ENCODE assay signal across 8 mouse cellular contexts in genomic region chr15:100304019-100304991, GRCm38 (mm10). TPM values are rescaled to one million over a fixed set of nuclear protein-coding genes. Genes with fewer than 3 reads are reported as not detected.
DNase-seq lines count a peak whose midpoint lies in the region; ATAC-seq and TF ChIP-seq lines count a peak whose summit lies in the region.

TSS of gene Mettl7a1 (plus strand) at chr15:100304140.

- no peaks in the 10 kb centered on the region for H3K36me3 ChIP-seq in C2C12 (ENCODE audit: control insufficient read depth, insufficient read depth)
- H3K36me3 ChIP-seq in heart, embryonic 10.5 days, result no peaks in the 10 kb centered on the region
- H3K36me3 ChIP-seq in kidney, embryonic 15.5 days, result no peaks in the 10 kb centered on the region
- no peaks in the 10 kb centered on the region for H3K36me3 ChIP-seq in limb, embryonic 15.5 days
- H3K36me3 ChIP-seq in midbrain, postnatal 0 days (ENCODE audit: insufficient read depth, low read length), result no peaks in the 10 kb centered on the region

- peak within 1 kb of the TSS; percentile 44 for H3K4me3 ChIP-seq in C2C12 (ENCODE audit: insufficient read depth, poor library complexity, severe bottlenecking)
- peak within 1 kb of the TSS; percentile 63 for H3K4me3 ChIP-seq in heart, embryonic 10.5 days
- peak within 1 kb of the TSS; percentile 57 for H3K4me3 ChIP-seq in kidney, embryonic 15.5 days (replicated peaks)
- H3K4me3 ChIP-seq in limb, embryonic 15.5 days, result peak within 1 kb of the TSS; percentile 53
- H3K4me3 ChIP-seq in midbrain, postnatal 0 days (ENCODE audit: low read depth, low read length), result peak within 1 kb of the TSS; percentile 48

- H3K27me3 ChIP-seq in C2C12 (ENCODE audit: control insufficient read depth, insufficient read depth, insufficient read length), result no peaks in the 10 kb centered on the region
- peaks cover 8% of the 10 kb centered on the region; the same call in 1 of the 2 replicates for H3K27me3 ChIP-seq in heart, embryonic 10.5 days (ENCODE audit: insufficient read depth, poor library complexity, severe bottlenecking)
- no peaks in the 10 kb centered on the region for H3K27me3 ChIP-seq in kidney, embryonic 15.5 days
- no peaks in the 10 kb centered on the region for H3K27me3 ChIP-seq in limb, embryonic 15.5 days
- H3K27me3 ChIP-seq in midbrain, postnatal 0 days (ENCODE audit: insufficient read depth, low read length), result no peaks in the 10 kb centered on the region

- peak; percentile 92 for DNase-seq in brain, embryonic 14.5 days (ENCODE audit: low read depth)
- DNase-seq in heart, embryonic 10.5 days (ENCODE audit: low spot score), result no peak
- DNase-seq in midbrain, postnatal 0 days (ENCODE audit: low spot score), result peak; percentile 91
- DNase-seq in spleen, postnatal 14 days (ENCODE audit: low spot score in 2 of 2), result peak; percentile 46 to 65

- no peaks in the 10 kb centered on the region for H3K79me3 ChIP-seq in C2C12 (ENCODE audit: low read depth)

- peak within 1 kb of the TSS; percentile 86 for H3K27ac ChIP-seq in heart, embryonic 10.5 days
- peak within 1 kb of the TSS; percentile 87 for H3K27ac ChIP-seq in kidney, embryonic 15.5 days
- H3K27ac ChIP-seq in limb, embryonic 15.5 days, result peak within 1 kb of the TSS; percentile 73
- H3K27ac ChIP-seq in midbrain, postnatal 0 days (ENCODE audit: low read depth, low read length), result peak within 1 kb of the TSS; percentile 85

- H3ac ChIP-seq in C2C12 (ENCODE audit: control insufficient read depth, insufficient read length, low read depth), result peak within 1 kb of the TSS; percentile 46

- no peak for TF ChIP-seq CTCF in C2C12 (IDR thresholded peaks at IDR 0.05; ENCODE audit: control insufficient read depth, insufficient read depth, insufficient read length)
- TF ChIP-seq CTCF in brain, embryonic 14.5 days (IDR thresholded peaks at IDR 0.05; ENCODE audit: borderline replicate concordance, extremely low read depth, insufficient read depth, insufficient read length), result no peak
- TF ChIP-seq CTCF in midbrain, postnatal 0 days (IDR thresholded peaks at IDR 0.05), result no peak

- no peak; the same call in 1 of the 2 replicates for TF ChIP-seq POLR2A in brain, embryonic 14.5 days (IDR thresholded peaks at IDR 0.05; ENCODE audit: borderline replicate concordance, extremely low read depth, insufficient read depth, insufficient read length, poor library complexity, severe bottlenecking)

- peak within 1 kb of the TSS; percentile 55 for H3K9ac ChIP-seq in kidney, embryonic 15.5 days
- H3K9ac ChIP-seq in limb, embryonic 15.5 days, result peak within 1 kb of the TSS; percentile 33
- peak within 1 kb of the TSS; percentile 75 for H3K9ac ChIP-seq in midbrain, postnatal 0 days (replicated peaks; ENCODE audit: low read length, poor library complexity, severe bottlenecking)

- H3K79me2 ChIP-seq in C2C12 (ENCODE audit: control insufficient read depth, insufficient read depth), result no peaks in the 10 kb centered on the region

- WGBS in heart, embryonic 10.5 days, result 4% methylated on average over 24 of the region's 30 CpGs
- 4% methylated on average over 19 of the region's 30 CpGs for WGBS in kidney, embryonic 15.5 days
- 3% methylated on average over 20 of the region's 30 CpGs for WGBS in limb, embryonic 15.5 days
- WGBS in midbrain, postnatal 0 days, result 3% methylated on average over 23 of the region's 30 CpGs

- H3K4me1 ChIP-seq in heart, embryonic 10.5 days, result peaks cover 6% of the 10 kb centered on the region; the same call in 1 of the 2 replicates
- peaks cover 14% of the 10 kb centered on the region for H3K4me1 ChIP-seq in kidney, embryonic 15.5 days
- H3K4me1 ChIP-seq in limb, embryonic 15.5 days, result peaks cover 2% of the 10 kb centered on the region; the same call in 1 of the 2 replicates
- no peaks in the 10 kb centered on the region for H3K4me1 ChIP-seq in midbrain, postnatal 0 days (ENCODE audit: insufficient read depth, low read length)

- ATAC-seq in erythroblast, adult 5-6 weeks (replicated peaks; ENCODE audit: low FRiP score, poor library complexity, severe bottlenecking), result peak; percentile 77
- ATAC-seq in kidney, embryonic 15.5 days (replicated peaks; ENCODE audit: low FRiP score), result peak; percentile 82
- ATAC-seq in limb, embryonic 15.5 days (ENCODE audit: insufficient number of reproducible peaks, low FRiP score, low TSS enrichment, low read depth), result peak; percentile 57; the same call in 1 of the 2 replicates
- peak; percentile 72 for ATAC-seq in midbrain, postnatal 0 days (ENCODE audit: low FRiP score)

- H3K4me2 ChIP-seq in kidney, embryonic 15.5 days, result peak within 1 kb of the TSS; percentile 83
- H3K4me2 ChIP-seq in limb, embryonic 15.5 days, result peak within 1 kb of the TSS; percentile 76
- H3K4me2 ChIP-seq in midbrain, postnatal 0 days (ENCODE audit: low read depth, low read length, poor library complexity, severe bottlenecking), result peak within 1 kb of the TSS; percentile 80

- H3K9me3 ChIP-seq in heart, embryonic 10.5 days, result no peaks in the 10 kb centered on the region
- H3K9me3 ChIP-seq in kidney, embryonic 15.5 days (replicated peaks), result no peaks in the 10 kb centered on the region
- H3K9me3 ChIP-seq in limb, embryonic 15.5 days, result no peaks in the 10 kb centered on the region
- H3K9me3 ChIP-seq in midbrain, postnatal 0 days (ENCODE audit: low read length), result no peaks in the 10 kb centered on the region

TF ChIP-seq in C2C12, 6 proteins besides CTCF, POLR2A, EP300 and RAD21:
- TF ChIP-seq MYOG (IDR thresholded peaks at IDR 0.05; ENCODE audit: control insufficient read depth, extremely low read depth, insufficient read length) (no peak), FOSL1 (IDR thresholded peaks at IDR 0.05; ENCODE audit: insufficient read depth, low read length, poor library complexity, severe bottlenecking) (no peak), MYOD1 (IDR thresholded peaks at IDR 0.05; ENCODE audit: control insufficient read depth, insufficient read length, low read depth) (no peak), USF1 (IDR thresholded peaks at IDR 0.05; ENCODE audit: low read depth) (no peak), MAX (IDR thresholded peaks at IDR 0.05) (no peak), CEBPB (IDR thresholded peaks at IDR 0.05; ENCODE audit: low read depth) (no peak)
TF ChIP-seq in C2C12: peak in this region for 0.

RNA-seq across cellular contexts. Expression of gene Mettl7a1, which starts in this region (rescaled TPM):
- polyA plus RNA-seq in C2C12 (2012; fragmentation: generic; extraction: Trizol), result 4.5 TPM
- polyA plus RNA-seq in brain, embryonic 14.5 days (2012; rRNA removed), result 11.3 and 12.7 TPM in 2 replicates
- total RNA-seq in erythroblast, adult 5-6 weeks (2015; ENCODE audit: low replicate concordance), result 95.7 and 125 TPM in 2 replicates
- total RNA-seq in erythroblast, adult 5-6 weeks (2017; ENCODE audit: low replicate concordance), result 255 and 340 TPM in 2 replicates
- 3.0 and 3.6 TPM in 2 replicates for polyA plus RNA-seq in heart, embryonic 10.5 days (2016; fragmentation: Nextera tagmentation; extraction: Ambion mirVana)
- 13.2 and 18.4 TPM in 2 replicates for polyA plus RNA-seq in kidney, embryonic 15.5 days (2015; fragmentation: Nextera tagmentation; extraction: Ambion mirVana)
- 4.8 and 6.3 TPM in 2 replicates for polyA plus RNA-seq in limb, embryonic 15.5 days (2015; fragmentation: Nextera tagmentation; extraction: Ambion mirVana)
- total RNA-seq in midbrain, postnatal 0 days (2014; rRNA removed), result 12.4 and 13.5 TPM in 2 replicates
- 2.0 and 2.6 TPM in 2 replicates for polyA plus RNA-seq in midbrain, postnatal 0 days (2015; fragmentation: Nextera tagmentation; extraction: Ambion mirVana)
